Mouse (Mus musculus) adrenal gland, postnatal 14 days (tissue): ENCODE data around the gene Dnajb1. TPM values are rescaled to one million over a fixed set of nuclear protein-coding genes. Genes with fewer than 3 reads are reported as not detected.
"Not testable (repeated sequence)": the region's sequence is repeated elsewhere in the genome, so short reads cannot be mapped to it uniquely, and the experiment has no call there.

Experiments used
- DNase-seq: peaks from one replicate; pipeline ENCODE4 v3.0.0; 2021; ENCODE audit warnings: mixed read lengths
- long read RNA-seq, 2 experiments: library from polyadenylated mRNA; stranded (forward); transcript quantifications; one replicate each; pipeline ENCODE4 v2.0.0; 2021
- total RNA-seq: library from RNA; stranded (reverse); gene quantifications from 2 replicates; pipeline ENCODE4 v1.2.3, GENCODE M21; 2021

The Dnajb1 gene
- total RNA-seq: 28.5 and 38.3 TPM in 2 replicates
- long read RNA-seq, experiment 1, transcript Dnajb1-201 (3 exons, 2,996 nt): major isoform, 66 of 71 reads
- long read RNA-seq, experiment 1, partial matches to known transcripts: 1 of 71 reads
- long read RNA-seq, experiment 1, other reads (novel, unspliced or antisense): 4 of 71 reads
- long read RNA-seq, experiment 2, transcript Dnajb1-201 (3 exons, 2,996 nt): major isoform, 88 of 95 reads
- long read RNA-seq, experiment 2, partial matches to known transcripts: 4 of 95 reads
- long read RNA-seq, experiment 2, other reads (novel, unspliced or antisense): 3 of 95 reads

- peak; percentile 100 for DNase-seq
Measured at GRCm38 (mm10) chr8:83607661-83608397, at the start of gene Dnajb1, which contains the start of gene Tecr. TSS of gene Dnajb1 (plus strand) at chr8:83608193. TSS of gene Tecr (minus strand) at chr8:83607971.

DNA sequence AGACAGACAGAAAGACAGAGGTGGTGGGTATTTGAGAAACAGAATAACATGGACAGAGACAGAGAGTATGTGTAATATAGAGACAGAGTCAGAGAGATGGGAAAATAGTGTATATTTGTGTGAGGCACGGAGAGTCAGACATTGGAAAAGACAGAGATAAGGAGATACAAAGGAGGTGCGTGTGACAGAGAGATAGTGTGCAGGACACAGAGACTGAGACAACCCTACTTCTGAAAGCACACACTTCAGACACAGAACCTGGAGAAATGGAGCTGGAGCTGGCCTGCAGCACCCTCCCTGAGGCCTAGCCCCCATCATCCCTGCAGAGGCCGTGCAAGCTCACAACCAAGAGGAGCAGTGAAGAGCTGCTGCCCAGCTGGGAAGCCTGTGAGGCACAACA lies 45.3 kb upstream of the Dnajb1 start:
- DNase-seq: no peak

DNA sequence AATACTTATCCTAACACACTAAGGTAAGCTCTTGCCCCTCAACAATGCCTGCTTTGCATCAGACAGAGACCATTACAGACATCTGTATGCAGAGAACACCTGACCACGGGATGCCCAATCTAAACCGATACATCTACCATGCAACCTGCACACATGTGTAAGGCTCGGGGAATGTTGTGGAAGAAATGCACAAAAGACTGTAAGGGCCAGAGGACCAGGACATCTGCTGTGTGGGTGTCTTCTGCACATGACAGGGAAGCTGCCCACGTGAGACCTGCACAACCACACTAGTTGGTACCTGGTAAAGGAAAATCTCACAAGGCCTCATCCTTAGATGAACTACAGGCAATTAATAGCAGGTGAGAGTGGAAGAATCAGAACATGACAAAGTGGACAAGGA lies 44.7 kb upstream of the Dnajb1 start:
- no peak for DNase-seq

GRCm38 (mm10) chr8:83565731-83566375 lies 42.1 kb upstream of the Dnajb1 start:
- no peak for DNase-seq

GRCm38 (mm10) chr8:83566469-83567395 lies 41.3 kb upstream of the Dnajb1 start, which contains the start of gene Ndufb7:
TSS of gene Ndufb7 (plus strand) at chr8:83566671.
- DNase-seq: peak; percentile 98

DNA sequence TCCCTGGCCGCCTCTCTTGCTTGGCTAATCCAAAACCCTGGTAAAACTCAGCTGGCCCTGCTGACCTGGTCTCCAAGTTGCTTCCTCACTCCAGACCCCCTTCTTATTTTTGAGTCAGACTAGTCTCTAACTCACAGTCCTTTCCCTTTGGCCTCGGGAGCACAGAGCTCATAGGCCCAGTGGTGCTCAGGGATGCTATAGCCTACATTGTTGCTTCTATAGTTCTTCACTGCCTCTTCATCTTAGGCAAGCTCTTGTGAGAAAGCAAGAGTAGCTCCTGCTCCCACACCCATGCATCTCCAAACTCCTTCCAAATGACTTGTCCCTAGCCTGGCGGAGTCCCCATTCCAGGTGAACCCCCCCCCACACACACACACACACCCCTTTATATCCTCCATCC lies 40.3 kb upstream of the Dnajb1 start:
- no peak for DNase-seq

GRCm38 (mm10) chr8:83568128-83568527 lies 39.9 kb upstream of the Dnajb1 start:
- DNase-seq: no peak

- DNase-seq: no peak
Measured at GRCm38 (mm10) chr8:83568755-83569154, 39.2 kb upstream of the Dnajb1 start.

- no peak for DNase-seq
Measured at GRCm38 (mm10) chr8:83569165-83569564, 38.8 kb upstream of the Dnajb1 start.

DNA sequence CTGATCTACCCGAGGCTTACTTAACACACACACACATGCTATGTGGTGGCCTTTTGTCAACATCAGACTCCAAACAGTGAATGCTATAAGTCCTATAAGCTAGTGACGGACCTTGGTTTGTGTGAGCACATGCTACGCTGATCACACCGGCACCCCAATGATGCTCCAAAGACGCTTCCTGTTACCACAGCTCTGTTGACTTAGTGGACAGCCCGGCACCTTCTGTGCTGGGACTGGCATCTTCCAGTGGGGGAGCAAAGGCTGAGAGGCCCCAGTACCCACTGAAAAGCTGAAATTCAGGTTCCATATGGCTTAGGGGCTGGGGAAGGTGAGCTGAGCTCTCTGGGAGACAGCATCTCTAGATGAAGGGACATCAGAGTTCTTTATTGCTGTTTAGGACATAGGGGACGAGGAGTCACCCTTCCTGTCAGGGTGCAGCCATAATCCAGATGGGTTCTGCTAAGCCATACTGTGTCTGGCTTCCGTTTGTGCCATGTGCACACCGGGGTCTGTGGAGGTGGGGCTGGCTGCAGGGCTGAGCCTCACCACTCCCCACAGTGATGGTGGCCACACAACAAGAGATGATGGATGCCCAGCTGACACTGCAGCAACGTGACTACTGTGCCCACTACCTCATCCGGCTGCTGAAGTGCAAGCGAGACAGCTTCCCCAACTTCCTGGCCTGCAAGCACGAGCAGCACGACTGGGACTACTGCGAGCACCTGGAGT lies 37.6 kb upstream of the Dnajb1 start:
- no peak for DNase-seq

DNA sequence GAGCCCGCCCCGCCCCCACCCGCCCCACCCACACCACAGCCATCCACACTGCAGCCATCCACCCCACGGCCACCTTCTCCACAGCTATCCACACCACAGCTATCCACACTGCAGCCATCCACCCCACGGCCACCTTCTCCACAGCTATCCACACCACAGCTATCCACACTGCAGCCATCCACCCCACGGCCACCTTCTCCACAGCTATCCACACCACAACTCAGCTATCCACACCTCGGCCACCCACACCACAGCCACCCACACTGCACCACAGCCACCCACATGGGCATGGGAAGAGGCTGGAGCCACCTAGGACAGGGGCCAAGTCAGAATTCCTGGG lies 37.0 kb upstream of the Dnajb1 start:
- not testable (repeated sequence) for DNase-seq

GRCm38 (mm10) chr8:83571791-83572190 lies 36.2 kb upstream of the Dnajb1 start:
- no peak for DNase-seq

GRCm38 (mm10) chr8:83572246-83572812 lies 35.7 kb upstream of the Dnajb1 start:
- no peak for DNase-seq

DNA sequence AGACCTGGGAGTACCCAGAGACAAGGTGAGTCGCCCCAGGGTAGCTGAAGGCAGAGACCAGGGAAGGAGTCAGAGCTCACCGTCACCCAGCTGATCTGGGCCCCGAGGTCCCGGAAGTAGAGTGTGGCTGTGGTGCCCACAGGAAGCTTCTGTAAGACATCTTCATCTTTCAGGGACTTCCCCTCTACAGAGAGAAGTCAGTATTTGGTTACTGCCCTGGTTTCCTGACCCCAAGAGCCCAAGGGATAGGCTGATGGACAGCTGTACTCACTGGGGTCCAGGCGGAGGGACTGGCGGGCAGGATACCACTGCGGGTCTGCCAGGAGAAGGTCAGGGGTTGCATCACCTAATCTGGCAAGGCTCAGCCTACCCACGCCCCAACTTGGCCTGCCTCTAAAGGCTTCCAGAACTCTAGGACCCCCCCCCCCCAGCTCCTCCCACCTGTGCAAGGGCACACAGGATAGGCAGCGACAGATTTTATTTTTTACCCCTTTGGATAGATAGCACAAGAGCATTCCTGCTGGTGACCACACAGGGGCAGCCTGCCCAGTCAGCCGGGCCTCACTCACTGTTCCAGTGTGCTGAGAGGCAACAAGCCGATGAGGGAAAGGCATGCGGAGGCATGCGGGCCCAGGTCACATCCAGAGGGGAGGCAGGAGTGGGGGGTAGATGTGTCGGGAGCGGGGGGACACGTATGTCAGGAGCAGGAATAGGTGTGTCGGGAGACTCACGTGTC lies 34.7 kb upstream of the Dnajb1 start:
- DNase-seq: peak; percentile 66

GRCm38 (mm10) chr8:83574631-83575315 lies 33.2 kb upstream of the Dnajb1 start:
- DNase-seq: no peak

- DNase-seq: no peak
Measured at GRCm38 (mm10) chr8:83575561-83576515, 32.2 kb upstream of the Dnajb1 start.

DNA sequence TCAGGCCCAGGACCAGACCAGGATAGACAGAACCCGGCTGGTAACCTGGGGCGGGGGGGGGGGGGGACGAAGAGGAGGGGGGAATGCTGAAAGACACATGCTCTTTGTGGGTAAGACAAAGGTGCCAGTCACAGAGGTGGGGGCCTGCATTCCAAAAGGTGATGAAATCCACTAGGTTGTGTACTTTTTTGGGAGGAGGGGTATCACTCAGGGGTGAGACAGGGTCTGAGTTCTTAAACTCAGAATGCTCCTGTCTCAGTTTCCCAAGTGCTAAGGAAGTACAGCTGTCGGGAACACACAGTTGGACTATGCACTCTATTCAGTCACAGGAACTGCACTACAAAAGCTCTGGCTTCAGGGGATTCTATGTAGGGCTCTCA lies 31.5 kb upstream of the Dnajb1 start:
- DNase-seq: no peak

GRCm38 (mm10) chr8:83576921-83577320 lies 31.1 kb upstream of the Dnajb1 start:
- DNase-seq: no peak

DNA sequence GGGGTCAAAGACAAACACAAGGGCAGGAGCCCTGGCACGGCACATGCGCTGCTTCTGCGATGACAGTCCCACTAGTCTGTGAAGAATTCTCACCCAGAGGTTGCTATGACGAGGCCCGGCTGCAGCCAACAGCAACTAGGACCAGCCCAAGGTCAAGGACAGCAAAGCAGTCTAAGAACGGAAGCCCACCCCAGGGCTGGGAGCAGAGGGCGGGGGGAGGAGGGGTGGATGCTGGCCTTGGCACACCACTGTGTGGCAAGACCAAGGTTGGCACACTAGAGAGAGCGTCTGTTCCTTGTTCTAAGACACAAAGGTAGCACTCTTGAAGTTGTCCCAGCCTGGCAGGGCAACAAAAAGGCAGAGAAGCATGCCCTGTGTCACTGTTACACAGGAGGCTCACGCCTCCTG lies 30.6 kb upstream of the Dnajb1 start:
- DNase-seq: peak; percentile 92
